Mouse (Mus musculus) B cell, adult 2 months (primary cell): ENCODE results near the gene Zfp574.

Experiments used
- DNase-seq, 2 experiments: peaks; one replicate each; pipeline ENCODE4 v3.0.0; 2022

The Zfp574 gene

DNA sequence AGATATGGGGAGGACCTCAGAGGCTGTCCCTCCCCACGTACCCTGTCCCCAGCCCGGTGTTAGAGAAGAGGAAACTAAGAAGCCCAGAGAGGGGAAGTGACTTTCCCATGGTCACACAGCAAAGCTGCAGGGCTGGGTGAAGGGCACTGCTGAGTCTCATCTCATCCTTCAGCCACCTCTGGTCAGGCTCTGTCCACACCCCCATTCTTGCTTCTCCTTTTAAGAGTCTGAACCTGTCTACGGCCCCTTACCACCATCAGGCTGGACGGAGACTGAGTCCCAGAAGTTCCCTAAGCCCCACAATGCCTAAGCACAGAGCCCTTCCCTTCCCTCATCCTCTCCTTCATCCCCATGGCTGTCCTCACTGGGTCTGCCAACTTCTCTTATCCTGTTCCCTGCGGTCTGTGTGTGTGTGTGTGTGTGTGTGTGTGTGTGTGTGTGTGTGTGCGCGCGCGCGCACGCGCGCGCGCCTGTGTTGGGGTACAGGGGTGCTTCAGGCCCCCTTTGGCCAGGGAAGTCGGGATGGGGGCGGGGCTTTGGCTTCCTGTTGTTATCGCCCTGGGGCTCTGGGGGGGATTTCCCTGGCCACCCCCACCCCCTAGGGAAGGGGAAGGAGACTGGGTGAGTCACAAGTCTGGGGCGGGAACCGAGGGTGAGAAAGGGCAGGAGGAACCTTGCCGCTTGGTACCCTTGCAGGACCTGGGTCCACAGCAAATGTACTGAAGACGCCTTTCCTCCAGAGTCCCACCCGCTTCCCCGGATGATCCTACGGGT, 47.9 kb downstream of the Zfp574 start:
- peak; percentile 83 to 87 for DNase-seq

DNA sequence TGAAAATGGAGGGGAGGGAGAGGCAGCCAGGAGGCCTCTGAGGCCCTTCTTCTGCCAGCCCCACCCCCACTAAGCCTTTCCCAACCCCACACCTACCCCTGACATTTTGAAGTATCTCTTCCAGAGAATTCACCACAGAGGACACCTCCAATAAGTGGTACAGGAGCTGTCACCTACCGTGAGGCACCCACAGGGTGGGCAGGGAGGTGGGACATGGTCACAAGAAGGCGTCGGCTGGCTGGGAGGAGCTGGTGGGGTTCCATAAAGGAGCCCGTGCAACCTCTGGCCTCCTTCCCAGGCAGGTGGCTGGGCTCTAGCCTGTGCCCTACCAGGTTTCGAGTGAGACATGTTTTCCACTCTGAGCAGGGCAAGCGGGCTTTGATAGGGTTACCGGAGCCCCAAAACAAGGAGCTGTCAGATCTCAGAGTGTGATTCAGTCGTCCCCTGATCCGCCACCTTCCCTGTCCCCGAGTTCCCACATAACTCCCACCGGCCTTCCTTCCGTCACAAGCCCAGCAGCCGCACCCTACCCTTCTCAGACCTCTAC, 48.9 kb downstream of the Zfp574 start:
- no peak for DNase-seq

DNA sequence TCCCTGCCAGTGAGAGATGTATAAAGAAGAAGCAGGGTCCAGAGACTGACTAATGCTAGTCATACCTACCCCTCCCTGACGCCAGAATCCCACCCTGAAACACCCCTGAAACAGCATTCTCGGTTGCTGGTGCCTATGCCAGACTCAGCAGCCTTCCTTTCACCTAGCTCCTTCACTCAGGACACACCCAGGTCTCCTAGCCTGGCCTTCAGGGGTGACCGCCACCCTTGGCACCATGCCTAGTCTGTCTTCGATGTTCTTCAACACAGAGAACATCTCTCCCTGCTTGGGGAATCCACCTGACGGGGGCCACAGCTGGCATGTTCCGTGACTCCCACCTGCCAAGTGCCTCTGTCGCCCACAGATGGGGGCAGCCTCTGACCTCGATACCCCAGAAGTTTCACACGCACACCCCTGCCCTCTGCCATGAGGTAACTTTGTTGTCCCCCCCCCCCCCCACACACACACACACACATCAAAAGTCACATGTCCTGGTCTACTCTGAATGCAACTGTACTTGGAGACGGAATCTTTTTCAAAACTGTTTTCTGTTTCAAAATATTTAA, 53.4 kb downstream of the Zfp574 start:
- DNase-seq, result no peak

DNA sequence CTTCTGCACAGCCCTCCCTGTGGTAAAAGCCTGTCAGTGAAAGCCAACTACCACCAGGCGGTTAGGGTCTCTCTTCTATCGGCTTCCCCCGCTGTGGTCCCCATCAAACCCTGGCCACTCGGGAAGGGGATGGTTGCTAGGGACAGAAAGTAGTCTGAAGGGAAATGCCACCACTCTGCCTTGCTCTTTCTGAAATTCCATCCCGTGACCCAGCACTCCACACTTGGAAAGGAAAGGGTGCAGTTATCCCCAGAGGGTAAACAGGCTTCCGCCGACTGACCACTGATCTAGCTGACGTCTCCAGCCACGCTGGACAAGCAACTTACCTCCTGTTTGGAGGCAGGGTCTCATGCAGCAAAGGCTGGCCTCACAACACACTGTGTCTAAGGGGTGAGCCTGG, 55.6 kb downstream of the Zfp574 start:
- no peak for DNase-seq

DNA sequence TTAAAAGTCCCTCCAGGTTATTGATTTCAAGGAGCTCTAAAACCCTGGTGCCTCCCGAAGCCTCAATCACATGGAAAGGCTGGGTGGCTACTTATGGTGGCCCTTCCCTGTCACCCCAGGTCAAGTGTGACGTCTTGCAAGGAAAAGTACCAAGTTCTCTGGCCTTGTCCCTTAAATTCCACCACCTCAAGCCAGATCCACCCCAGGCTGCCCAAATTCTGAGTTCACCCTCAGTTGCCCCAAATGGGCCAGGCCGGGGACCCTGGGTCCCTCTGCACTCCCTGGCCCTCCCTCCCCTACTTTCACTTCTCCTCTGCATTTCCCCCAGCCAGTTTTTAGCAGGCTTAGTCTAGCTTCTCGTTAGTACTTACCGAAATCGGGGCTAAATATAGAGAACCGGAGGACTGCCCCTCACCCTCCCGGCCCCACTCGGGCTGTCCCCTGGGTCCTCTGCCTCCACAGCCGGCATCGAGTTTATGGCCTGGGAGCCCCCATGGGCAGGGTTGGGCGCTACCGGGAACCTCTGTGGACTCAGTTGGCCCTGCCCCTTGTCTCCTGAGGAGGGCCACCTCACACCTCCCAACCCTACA, 57.1 kb downstream of the Zfp574 start:
- peak; percentile 80 to 85 for DNase-seq

DNA sequence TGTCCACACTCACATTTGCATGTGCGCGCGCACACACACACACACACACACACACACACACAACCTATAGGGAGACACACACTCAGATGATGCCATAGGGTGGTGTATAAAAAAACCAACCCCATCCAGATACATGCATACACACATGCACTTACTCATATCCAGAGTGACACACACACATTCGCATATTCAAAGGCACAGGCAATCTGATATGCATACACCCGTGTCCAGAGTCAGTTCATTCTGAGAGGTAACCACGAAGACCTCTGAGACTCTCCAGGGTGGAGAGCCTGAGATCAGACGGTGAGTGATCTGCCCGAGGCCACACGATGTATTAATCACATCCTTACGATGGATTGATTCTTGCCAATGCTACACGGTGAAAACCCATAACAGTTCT, 58.2 kb downstream of the Zfp574 start:
- DNase-seq, result peak in 1 of 2 experiments; percentile 15

DNA sequence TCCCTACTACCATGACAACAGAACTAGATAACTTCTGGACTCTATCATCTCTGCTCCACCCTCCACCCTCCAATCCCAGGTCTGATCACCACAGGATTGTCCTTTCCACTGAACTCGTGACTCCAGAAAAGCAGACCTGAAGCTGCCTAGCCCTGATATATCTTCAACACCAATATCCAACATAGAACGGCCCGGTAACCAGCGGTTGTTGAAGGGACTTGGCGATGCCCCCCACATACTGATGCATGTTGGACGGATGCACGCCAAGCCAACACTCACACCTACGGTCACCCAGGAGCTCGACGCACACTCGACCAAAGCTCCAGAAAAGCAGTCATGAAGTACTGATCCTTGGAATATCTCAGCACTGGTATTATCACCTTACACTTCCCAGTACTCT, 58.9 kb downstream of the Zfp574 start:
- peak in 1 of 2 experiments; percentile 13 for DNase-seq

DNA sequence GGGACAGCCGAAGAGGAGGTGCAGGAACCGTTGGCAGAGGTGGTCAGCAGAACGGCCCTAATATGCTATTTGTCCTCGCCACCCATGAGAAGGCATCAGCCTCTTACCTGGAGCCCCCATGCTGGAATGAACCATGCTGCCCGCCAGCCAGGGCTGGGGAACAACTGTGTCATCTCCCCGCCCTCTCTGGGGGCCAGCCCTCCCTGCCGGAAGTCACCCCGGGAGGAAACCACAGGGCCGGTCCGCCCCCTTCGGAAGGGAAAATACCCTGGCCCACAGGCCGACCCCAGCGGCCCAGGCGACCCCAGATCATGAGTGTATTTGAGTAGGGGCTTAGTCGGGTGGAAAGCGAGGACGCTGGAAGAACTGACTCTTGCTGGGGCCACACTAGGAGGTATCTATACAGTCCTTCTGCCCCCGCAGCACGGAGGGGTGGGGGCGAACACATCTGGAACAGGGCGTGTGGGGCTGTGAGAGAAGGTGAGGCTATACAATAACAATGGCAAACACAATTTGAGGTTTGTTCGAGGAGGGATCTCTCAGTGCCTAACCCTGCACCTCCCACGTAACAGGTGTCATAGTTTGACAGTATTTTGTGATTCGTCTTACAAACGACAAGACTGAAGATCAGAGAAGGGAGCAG, 60.1 kb downstream of the Zfp574 start:
- DNase-seq, result peak; percentile 83 to 84
